Mouse (Mus musculus) kidney, adult 2 months (tissue): ENCODE measurements around the gene Olfr224.

Experiments
- CTCF ChIP-seq: fragments of 200-500 bp; conservative IDR thresholded peaks from 2 replicates; pipeline ENCODE4 v1.5.1; 2011; ENCODE audit warnings: low read depth, mild to moderate bottlenecking, control low read depth, low read length, moderate library complexity, mixed read lengths; ENCODE audit not compliant: insufficient read depth, insufficient read length
- POLR2A ChIP-seq: fragments of 200-500 bp; IDR thresholded peaks from one replicate; pipeline ENCODE4 v1.6.1; 2011; ENCODE audit warnings: low read depth, low read length, control low read depth

- no peak for TF ChIP-seq CTCF
- TF ChIP-seq POLR2A = no peak
Measured at GRCm38 (mm10) chr11:58614526-58614925, 44.2 kb upstream of the Olfr224 start.
